Mouse (Mus musculus): ENCODE measurements around the gene Adamts20.

GRCm38 (mm10) chr15:94480792-94481191 is 15.6 kb upstream of the Adamts20 start:
- TF ChIP-seq CTCF (IDR thresholded peaks at IDR 0.05; ENCODE audit: low read depth), result no peak
- no peak for TF ChIP-seq EP300 (optimal IDR thresholded peaks at IDR 0.05)

Measured in stomach, postnatal 0 days (tissue).